Mouse (Mus musculus): ENCODE measurements around the gene Aqp5. TPM values are rescaled to one million over a fixed set of nuclear protein-coding genes. Genes with fewer than 3 reads are reported as not detected.

Gene Aqp5
- polyA plus RNA-seq, 1 experiment from 2014 or later, result not detected

GRCm38 (mm10) chr15:99615246-99615645, 24.7 kb downstream of the Aqp5 start:
- H3K27ac ChIP-seq (ENCODE audit: low read depth), result no peak overlapping the region
- H3K9ac ChIP-seq (replicated peaks), result no peak overlapping the region
- 58% methylated on average over 9 of the region's 9 CpGs for WGBS (ENCODE audit: insufficient replicate concordance)
- H3K27me3 ChIP-seq (ENCODE audit: insufficient read depth, low read length), result peaks cover 20% of the 10 kb centered on the region
- H3K9me3 ChIP-seq (ENCODE audit: low read length), result 0 out of 2 replicates have a peak, but pooled peaks cover 3% of the 10 kb centered on the region
- no peak for TF ChIP-seq EP300 (IDR thresholded peaks at IDR 0.05; ENCODE audit: low read depth)
- TF ChIP-seq CTCF (IDR thresholded peaks at IDR 0.05; ENCODE audit: low read depth), result no peak
- peak; percentile 53; the same call in 1 of the 2 replicates for ATAC-seq
- DNase-seq, result no peak
- no peak overlapping the region for H3K4me2 ChIP-seq (ENCODE audit: low read depth, low read length)
- peaks cover 4% of the 10 kb centered on the region; the same call in 1 of the 2 replicates for H3K36me3 ChIP-seq (replicated peaks; ENCODE audit: insufficient read depth, low read length)
- H3K4me3 ChIP-seq (ENCODE audit: low read depth, low read length), result no peak overlapping the region
- H3K4me1 ChIP-seq (ENCODE audit: insufficient read depth), result peaks cover 3% of the 10 kb centered on the region

DNA sequence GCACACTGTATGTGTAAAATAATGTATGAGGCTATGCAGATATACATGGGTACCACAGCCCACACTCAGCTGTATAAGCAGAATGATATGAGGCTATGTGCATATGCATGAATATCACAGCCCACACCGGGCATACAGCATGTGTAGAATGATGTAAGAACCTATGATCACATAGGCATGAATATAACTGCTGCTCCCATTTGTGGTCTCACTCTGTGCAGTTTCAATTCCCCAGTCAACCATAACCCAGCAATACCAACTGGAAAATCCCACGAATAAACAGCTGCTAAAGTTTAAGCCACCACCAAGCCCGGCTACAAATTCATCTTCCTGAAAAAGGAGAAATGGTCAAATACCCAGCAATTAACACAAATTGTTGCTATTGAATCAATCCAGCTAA, 28.0 kb downstream of the Aqp5 start:
- Histone ChIP-seq H3K4me2 (ENCODE audit: low read depth, low read length) (no peak overlapping the region), H3K4me3 (ENCODE audit: low read depth, low read length) (no peak overlapping the region), H3K9me3 (ENCODE audit: low read length) (no peaks in the 10 kb centered on the region), H3K4me1 (ENCODE audit: insufficient read depth) (peaks cover 3% of the 10 kb centered on the region), H3K27ac (ENCODE audit: low read depth) (no peak overlapping the region), H3K9ac (replicated peaks) (no peak overlapping the region), H3K36me3 (replicated peaks; ENCODE audit: insufficient read depth, low read length) (peaks cover 33% of the 10 kb centered on the region), H3K27me3 (ENCODE audit: insufficient read depth, low read length) (peaks cover 12% of the 10 kb centered on the region)
- DNase-seq (no peak), ATAC-seq (no peak)
- TF ChIP-seq CTCF (IDR thresholded peaks at IDR 0.05; ENCODE audit: low read depth) (no peak), EP300 (IDR thresholded peaks at IDR 0.05; ENCODE audit: low read depth) (no peak)
- WGBS (ENCODE audit: insufficient replicate concordance), result 78% methylated on average over 3 of the region's 3 CpGs

GRCm38 (mm10) chr15:99619821-99620220, 29.2 kb downstream of the Aqp5 start:
- Histone ChIP-seq H3K4me2 (ENCODE audit: low read depth, low read length) (no peak overlapping the region), H3K36me3 (replicated peaks; ENCODE audit: insufficient read depth, low read length) (peaks cover 42% of the 10 kb centered on the region), H3K9me3 (ENCODE audit: low read length) (no peaks in the 10 kb centered on the region), H3K9ac (replicated peaks) (no peak overlapping the region), H3K4me3 (ENCODE audit: low read depth, low read length) (no peak overlapping the region), H3K27me3 (ENCODE audit: insufficient read depth, low read length) (peaks cover 1% of the 10 kb centered on the region; the same call in 1 of the 2 replicates), H3K27ac (ENCODE audit: low read depth) (no peak overlapping the region), H3K4me1 (ENCODE audit: insufficient read depth) (peaks cover under 1% of the 10 kb centered on the region)
- DNase-seq (no peak), ATAC-seq (no peak)
- TF ChIP-seq EP300 (IDR thresholded peaks at IDR 0.05; ENCODE audit: low read depth), result no peak
- no peak for TF ChIP-seq CTCF (IDR thresholded peaks at IDR 0.05; ENCODE audit: low read depth)
- 90% methylated on average over 4 of the region's 4 CpGs for WGBS (ENCODE audit: insufficient replicate concordance)

GRCm38 (mm10) chr15:99622063-99622462, 31.5 kb downstream of the Aqp5 start:
- Histone ChIP-seq H3K36me3 (replicated peaks; ENCODE audit: insufficient read depth, low read length) (peaks cover 63% of the 10 kb centered on the region), H3K4me3 (ENCODE audit: low read depth, low read length) (no peak overlapping the region), H3K4me2 (ENCODE audit: low read depth, low read length) (no peak overlapping the region), H3K27ac (ENCODE audit: low read depth) (no peak overlapping the region), H3K27me3 (ENCODE audit: insufficient read depth, low read length) (no peaks in the 10 kb centered on the region), H3K9ac (replicated peaks) (no peak overlapping the region), H3K4me1 (ENCODE audit: insufficient read depth) (no peaks in the 10 kb centered on the region), H3K9me3 (ENCODE audit: low read length) (no peaks in the 10 kb centered on the region)
- 97% methylated on average over 11 of the region's 11 CpGs for WGBS (ENCODE audit: insufficient replicate concordance)
- DNase-seq, result no peak
- no peak for TF ChIP-seq CTCF (IDR thresholded peaks at IDR 0.05; ENCODE audit: low read depth)
- TF ChIP-seq EP300 (IDR thresholded peaks at IDR 0.05; ENCODE audit: low read depth), result no peak
- ATAC-seq, result no peak

DNA sequence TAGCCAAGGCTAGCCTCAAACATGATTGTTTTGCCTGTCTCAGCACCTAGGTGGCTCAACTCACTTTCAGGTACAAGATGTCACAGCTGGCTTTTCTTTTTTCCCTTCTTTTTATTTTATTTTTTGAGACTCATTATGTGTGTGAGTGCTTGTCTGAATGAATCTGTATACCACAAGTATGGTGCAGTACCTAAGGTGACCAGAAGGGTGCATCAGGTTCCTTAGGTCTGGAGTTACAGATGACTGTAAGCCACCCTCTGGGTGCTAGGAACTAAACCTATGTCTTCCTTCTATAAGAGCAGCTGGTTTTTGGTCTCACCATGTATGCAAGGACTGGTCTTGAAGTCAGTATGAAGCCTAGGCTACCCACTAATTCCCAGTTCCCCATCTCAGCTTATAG, 41.0 kb downstream of the Aqp5 start:
- DNase-seq (no peak), ATAC-seq (no peak)
- no peak overlapping the region for H3K9ac ChIP-seq (replicated peaks)
- TF ChIP-seq EP300 (IDR thresholded peaks at IDR 0.05; ENCODE audit: low read depth), result no peak
- peak; percentile 63 for TF ChIP-seq CTCF (IDR thresholded peaks at IDR 0.05; ENCODE audit: low read depth)
- no peaks in the 10 kb centered on the region for H3K27me3 ChIP-seq (ENCODE audit: insufficient read depth, low read length)
- no peak overlapping the region for H3K27ac ChIP-seq (ENCODE audit: low read depth)
- H3K4me2 ChIP-seq (ENCODE audit: low read depth, low read length), result no peak overlapping the region
- H3K4me3 ChIP-seq (ENCODE audit: low read depth, low read length), result no peak overlapping the region
- H3K9me3 ChIP-seq (ENCODE audit: low read length), result no peaks in the 10 kb centered on the region
- H3K36me3 ChIP-seq (replicated peaks; ENCODE audit: insufficient read depth, low read length), result peaks cover 92% of the 10 kb centered on the region
- no peaks in the 10 kb centered on the region for H3K4me1 ChIP-seq (ENCODE audit: insufficient read depth)

- Histone ChIP-seq H3K4me3 (ENCODE audit: low read depth, low read length) (no peak overlapping the region), H3K9ac (replicated peaks) (no peak overlapping the region), H3K36me3 (replicated peaks; ENCODE audit: insufficient read depth, low read length) (peaks cover 91% of the 10 kb centered on the region), H3K27me3 (ENCODE audit: insufficient read depth, low read length) (no peaks in the 10 kb centered on the region), H3K9me3 (ENCODE audit: low read length) (no peaks in the 10 kb centered on the region), H3K27ac (ENCODE audit: low read depth) (no peak overlapping the region), H3K4me2 (ENCODE audit: low read depth, low read length) (no peak overlapping the region), H3K4me1 (ENCODE audit: insufficient read depth) (no peaks in the 10 kb centered on the region)
- 79% methylated on average over 7 of the region's 7 CpGs for WGBS (ENCODE audit: insufficient replicate concordance)
- DNase-seq (no peak), ATAC-seq (no peak)
- TF ChIP-seq CTCF (IDR thresholded peaks at IDR 0.05; ENCODE audit: low read depth), result no peak
- no peak for TF ChIP-seq EP300 (IDR thresholded peaks at IDR 0.05; ENCODE audit: low read depth)
Observed at GRCm38 (mm10) chr15:99634702-99635101, 44.1 kb downstream of the Aqp5 start.
